Mouse (Mus musculus) embryonic facial prominence, embryonic 13.5 days (tissue): ENCODE measurements around the gene Pygo2. TPM values are rescaled to one million over a fixed set of nuclear protein-coding genes. Genes with fewer than 3 reads are reported as not detected.

ENCODE experiments used
- ATAC-seq: fragments of 200-750 bp; cut with Nextera tagmentation; 2 replicates; pipeline ENCODE4 v1.8.0; 2017; ENCODE audit warnings: low read depth; ENCODE audit not compliant: insufficient number of reproducible peaks, insufficient read depth, low FRiP score, low TSS enrichment
- H3K27ac ChIP-seq: fragments of 300-500 bp; sonication (generic); 2 replicates; pipeline ENCODE4 v1.5.1; 2015; ENCODE audit warnings: moderate library complexity, mild to moderate bottlenecking, inconsistent platforms
- H3K27me3 ChIP-seq: fragments of 300-500 bp; sonication (generic); 2 replicates; pipeline ENCODE4 v1.6.1; 2015; ENCODE audit warnings: mild to moderate bottlenecking, inconsistent platforms
- H3K36me3 ChIP-seq: fragments of 300-500 bp; sonication (generic); 2 replicates; pipeline ENCODE4 v1.6.1; 2015; ENCODE audit warnings: mild to moderate bottlenecking, inconsistent platforms
- H3K4me1 ChIP-seq: fragments of 300-500 bp; sonication (generic); 2 replicates; pipeline ENCODE4 v1.6.1; 2015; ENCODE audit warnings: inconsistent platforms
- H3K4me2 ChIP-seq: fragments of 300-500 bp; sonication (generic); 2 replicates; pipeline ENCODE4 v1.6.1; 2015; ENCODE audit warnings: moderate library complexity, mild to moderate bottlenecking, inconsistent platforms
- H3K4me3 ChIP-seq: fragments of 300-500 bp; sonication (generic); 2 replicates; pipeline ENCODE4 v1.5.1; 2015; ENCODE audit warnings: mild to moderate bottlenecking, inconsistent platforms
- H3K9ac ChIP-seq: fragments of 300-500 bp; sonication (generic); 2 replicates; pipeline ENCODE4 v1.6.1; 2015; ENCODE audit warnings: mild to moderate bottlenecking, inconsistent platforms
- H3K9me3 ChIP-seq: fragments of 300-500 bp; sonication (generic); 2 replicates; pipeline ENCODE4 v1.6.1; 2016; ENCODE audit warnings: inconsistent platforms
- WGBS: fragments of 180-500 bp; shearing (Covaris S2); methylation state at CpG from one replicate; pipeline ENCODE4 v1.1.7; 2015; ENCODE audit warnings: mixed read lengths; 5-methylcytosine and 5-hydroxymethylcytosine counted together
- polyA plus RNA-seq: library from polyadenylated mRNA; unstranded; fragments of >200 nt; fragmentation: Nextera tagmentation; extraction: Ambion mirVana; gene quantifications from 2 replicates; pipeline ENCODE4 v1.2.1, GENCODE M21; 2015

The Pygo2 gene
- polyA plus RNA-seq, result 47.8 and 50.5 TPM in 2 replicates

DNA sequence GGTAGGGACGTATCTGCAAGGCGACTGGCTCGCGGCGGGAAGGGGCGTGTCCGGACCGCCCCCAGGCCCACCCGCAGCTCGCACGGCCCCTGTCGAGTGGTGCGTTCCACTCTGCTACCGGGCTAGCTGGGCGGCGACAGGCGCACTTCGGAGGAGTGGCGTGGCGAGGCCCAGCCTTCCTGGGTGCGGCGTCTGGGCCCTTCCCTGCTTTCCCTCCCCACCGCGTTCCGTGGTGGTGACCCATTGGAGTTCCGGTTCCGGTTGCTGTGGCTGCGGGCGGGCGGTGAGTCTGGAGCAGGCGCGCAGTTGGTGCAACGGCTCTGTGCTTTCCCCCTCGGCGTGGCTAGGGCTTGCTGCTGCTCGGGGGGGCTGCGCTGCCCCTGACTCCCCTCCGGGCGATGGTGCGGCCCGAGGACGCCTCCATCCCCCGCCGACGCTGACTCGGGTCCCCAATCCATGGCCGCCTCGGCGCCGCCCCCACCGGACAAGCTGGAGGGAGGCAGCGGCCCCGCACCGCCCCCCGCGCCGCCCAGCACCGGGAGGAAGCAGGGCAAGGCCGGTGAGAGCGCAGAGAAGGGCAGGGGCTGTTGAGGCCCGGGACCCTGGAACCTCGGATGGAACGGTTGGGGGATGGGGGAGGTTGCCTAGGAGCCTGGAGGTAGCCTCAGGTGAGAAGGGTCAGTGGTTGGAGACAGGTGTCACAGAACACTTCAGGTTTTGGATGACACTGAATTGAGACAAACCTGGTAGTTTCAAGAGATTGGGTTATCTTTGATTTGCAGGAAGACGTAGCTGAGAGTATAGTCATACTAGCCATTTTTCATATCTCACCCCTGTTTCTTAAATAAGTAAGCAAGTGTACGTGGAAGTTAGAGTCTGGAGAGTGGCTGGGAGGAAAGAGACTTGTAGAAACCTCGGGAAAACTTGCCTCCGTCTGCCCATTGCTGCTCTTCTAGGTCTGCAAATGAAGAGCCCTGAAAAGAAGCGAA is at the start of gene Pygo2:
Gene Pygo2, plus strand, starts transcription at position 44 of the 989 bp plus-strand sequence.
- peak; percentile 95 for ATAC-seq
- no peaks in the 10 kb centered on the region for H3K27me3 ChIP-seq
- H3K9me3 ChIP-seq, result no peaks in the 10 kb centered on the region
- H3K4me3 ChIP-seq, result peak within 1 kb of the TSS; percentile 99
- H3K4me1 ChIP-seq, result peaks cover 23% of the 10 kb centered on the region
- H3K9ac ChIP-seq, result peak within 1 kb of the TSS; percentile 98
- H3K27ac ChIP-seq, result peak within 1 kb of the TSS; percentile 95
- H3K4me2 ChIP-seq, result peak within 1 kb of the TSS; percentile 76
- H3K36me3 ChIP-seq, result peaks cover 62% of the 10 kb centered on the region
- WGBS, result 2% methylated on average over 68 of the region's 68 CpGs

DNA sequence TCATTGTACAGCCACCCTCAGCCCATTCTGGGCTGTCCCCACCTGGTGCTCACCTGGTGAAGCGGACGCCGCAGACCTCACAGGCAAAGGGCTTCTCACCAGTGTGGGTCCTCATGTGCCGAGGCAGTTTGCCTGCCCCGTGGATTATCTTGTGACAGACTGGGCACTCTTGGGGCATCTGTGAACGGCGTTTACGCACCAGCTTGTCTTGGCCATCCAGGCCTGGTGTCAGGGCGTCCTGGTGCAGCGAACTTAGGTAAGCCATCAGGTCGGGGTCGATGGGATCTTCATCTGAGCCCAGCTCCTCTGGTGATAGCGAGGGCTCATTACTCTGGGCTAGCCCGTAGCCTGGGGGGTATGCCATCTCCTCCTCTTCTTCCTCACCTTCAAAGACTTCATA is 49.7 kb upstream of the Pygo2 start:
- peaks cover 26% of the 10 kb centered on the region for H3K4me1 ChIP-seq
- no peak overlapping the region for H3K9ac ChIP-seq
- no peaks in the 10 kb centered on the region for H3K27me3 ChIP-seq
- ATAC-seq, result no peak
- no peaks in the 10 kb centered on the region for H3K9me3 ChIP-seq
- H3K27ac ChIP-seq, result no peak overlapping the region
- H3K36me3 ChIP-seq, result peaks cover 5% of the 10 kb centered on the region; the same call in 1 of the 2 replicates
- 91% methylated on average over 14 of the region's 14 CpGs for WGBS
- H3K4me2 ChIP-seq, result no peak overlapping the region
- H3K4me3 ChIP-seq, result no peak overlapping the region

DNA sequence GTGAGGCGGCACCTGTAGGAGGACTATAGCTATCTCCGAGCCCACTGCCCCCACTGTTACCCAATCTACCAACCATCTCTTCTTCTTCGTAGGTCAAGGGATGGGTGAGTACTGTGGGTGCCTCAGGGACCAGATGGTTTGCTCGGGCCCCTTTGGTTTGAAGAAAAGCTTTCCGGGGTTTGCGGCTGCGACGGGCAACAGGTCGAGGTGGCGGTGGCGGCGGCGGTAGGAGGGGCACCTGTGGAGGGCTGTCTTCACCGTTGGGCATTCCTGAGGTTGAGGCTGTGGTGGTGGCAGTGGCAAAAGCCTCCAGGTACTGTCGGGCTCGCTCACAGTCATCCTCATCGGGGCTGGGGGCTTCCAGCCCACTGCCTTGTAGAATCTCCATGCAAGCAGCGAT is 49.3 kb upstream of the Pygo2 start:
- Histone ChIP-seq H3K27me3 (no peaks in the 10 kb centered on the region), H3K4me3 (no peak overlapping the region), H3K4me2 (no peak overlapping the region), H3K27ac (no peak overlapping the region), H3K9me3 (no peaks in the 10 kb centered on the region), H3K36me3 (peaks cover 5% of the 10 kb centered on the region; the same call in 1 of the 2 replicates), H3K9ac (no peak overlapping the region), H3K4me1 (peaks cover 30% of the 10 kb centered on the region)
- WGBS, result 90% methylated on average over 18 of the region's 18 CpGs
- no peak for ATAC-seq

DNA sequence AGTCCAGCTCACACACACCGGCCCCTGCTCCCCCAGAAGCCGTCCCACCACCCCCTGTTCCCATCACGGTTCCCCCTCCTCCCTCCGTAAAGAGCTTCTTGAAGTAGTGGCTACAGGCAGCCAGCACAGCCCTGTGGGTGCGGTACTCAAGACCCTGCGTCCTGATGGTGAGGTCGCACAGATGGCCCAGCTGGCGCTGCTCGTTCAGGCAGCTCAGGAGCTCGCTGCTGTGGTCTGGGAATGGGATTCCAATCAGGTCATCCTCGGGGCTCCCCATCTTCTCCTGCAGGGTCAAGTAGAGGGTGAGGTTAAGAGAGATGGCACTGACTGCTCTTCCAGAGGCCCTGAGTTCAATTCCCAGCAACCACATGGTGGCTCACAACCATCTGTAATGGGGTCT is 48.8 kb upstream of the Pygo2 start:
- Histone ChIP-seq H3K4me1 (peaks cover 31% of the 10 kb centered on the region), H3K4me3 (no peak overlapping the region), H3K27me3 (no peaks in the 10 kb centered on the region), H3K4me2 (no peak overlapping the region), H3K36me3 (peaks cover 5% of the 10 kb centered on the region; the same call in 1 of the 2 replicates), H3K9me3 (no peaks in the 10 kb centered on the region), H3K27ac (no peak overlapping the region), H3K9ac (no peak overlapping the region)
- ATAC-seq, result no peak
- WGBS, result 84% methylated on average over 11 of the region's 11 CpGs

DNA sequence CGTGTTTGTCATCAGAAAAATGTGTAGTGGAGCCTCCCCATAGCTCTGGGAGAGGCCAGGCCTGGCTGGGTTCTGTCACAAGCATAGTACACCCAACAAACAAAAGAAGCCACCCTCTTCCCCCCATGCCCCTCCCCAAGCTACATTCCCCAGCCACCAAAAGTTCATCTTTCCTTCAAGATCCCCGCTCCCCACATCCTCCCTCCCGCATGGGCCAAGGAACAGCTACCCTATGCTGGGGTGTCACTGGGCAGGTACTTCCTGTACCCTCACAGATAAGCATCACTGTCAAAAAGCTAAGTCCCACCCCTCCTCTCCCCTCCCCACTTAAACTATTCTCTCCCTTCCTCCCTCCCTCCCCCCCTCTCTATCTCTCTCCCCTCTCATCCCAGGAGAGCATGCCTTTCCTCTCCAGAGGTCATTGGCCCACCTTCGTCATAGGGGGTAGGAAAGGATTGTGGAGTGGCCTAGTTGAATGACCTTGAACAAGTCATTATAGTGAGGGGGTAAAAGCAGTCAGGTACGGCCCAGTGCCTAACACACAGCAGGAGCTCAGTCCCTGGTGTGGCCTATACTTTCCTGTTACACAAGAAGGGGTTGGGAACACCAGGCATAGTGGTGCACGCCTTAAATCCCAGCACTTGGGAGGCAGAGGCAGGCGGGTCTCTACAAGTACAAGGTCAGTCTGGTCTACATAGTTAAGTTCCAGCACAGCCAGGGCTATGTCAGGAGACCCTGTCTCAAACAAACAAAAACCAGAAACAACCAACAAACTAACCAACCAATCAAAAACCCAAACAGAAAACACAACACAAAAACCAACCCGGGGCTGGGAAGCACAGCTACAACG is 47.8 kb upstream of the Pygo2 start:
- no peaks in the 10 kb centered on the region for H3K27me3 ChIP-seq
- no peak overlapping the region for H3K4me3 ChIP-seq
- no peak overlapping the region for H3K9ac ChIP-seq
- H3K27ac ChIP-seq, result no peak overlapping the region
- H3K36me3 ChIP-seq, result peaks cover 5% of the 10 kb centered on the region; the same call in 1 of the 2 replicates
- peaks cover 40% of the 10 kb centered on the region for H3K4me1 ChIP-seq
- WGBS, result 86% methylated on average over 9 of the region's 9 CpGs
- no peak overlapping the region for H3K4me2 ChIP-seq
- ATAC-seq, result no peak
- H3K9me3 ChIP-seq, result no peaks in the 10 kb centered on the region

DNA sequence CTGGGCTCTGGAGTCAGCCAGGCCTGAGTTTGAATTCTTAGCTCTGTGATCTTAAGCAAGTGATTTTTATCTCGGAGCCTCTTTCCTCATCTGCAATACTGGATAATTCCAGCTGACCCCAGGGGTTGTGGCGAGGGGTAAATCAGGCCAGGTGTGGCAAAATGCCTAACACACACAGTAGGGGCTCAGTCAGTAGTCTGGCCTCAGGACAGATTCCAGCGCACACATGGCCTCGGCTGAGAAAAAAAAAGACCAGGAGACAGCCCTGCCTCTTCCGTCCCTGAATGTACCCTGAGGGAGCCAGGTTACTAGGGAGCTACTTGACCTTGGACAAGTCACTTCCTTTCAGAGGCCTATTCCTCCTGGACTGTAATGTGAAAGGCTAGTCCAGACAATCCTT is 47.1 kb upstream of the Pygo2 start:
- peaks cover 5% of the 10 kb centered on the region; the same call in 1 of the 2 replicates for H3K36me3 ChIP-seq
- H3K4me2 ChIP-seq, result no peak overlapping the region
- H3K27me3 ChIP-seq, result no peaks in the 10 kb centered on the region
- H3K27ac ChIP-seq, result no peak overlapping the region
- WGBS, result 59% methylated on average over 5 of the region's 5 CpGs
- H3K9ac ChIP-seq, result no peak overlapping the region
- H3K9me3 ChIP-seq, result no peaks in the 10 kb centered on the region
- no peak for ATAC-seq
- no peak overlapping the region for H3K4me3 ChIP-seq
- peaks cover 44% of the 10 kb centered on the region for H3K4me1 ChIP-seq

DNA sequence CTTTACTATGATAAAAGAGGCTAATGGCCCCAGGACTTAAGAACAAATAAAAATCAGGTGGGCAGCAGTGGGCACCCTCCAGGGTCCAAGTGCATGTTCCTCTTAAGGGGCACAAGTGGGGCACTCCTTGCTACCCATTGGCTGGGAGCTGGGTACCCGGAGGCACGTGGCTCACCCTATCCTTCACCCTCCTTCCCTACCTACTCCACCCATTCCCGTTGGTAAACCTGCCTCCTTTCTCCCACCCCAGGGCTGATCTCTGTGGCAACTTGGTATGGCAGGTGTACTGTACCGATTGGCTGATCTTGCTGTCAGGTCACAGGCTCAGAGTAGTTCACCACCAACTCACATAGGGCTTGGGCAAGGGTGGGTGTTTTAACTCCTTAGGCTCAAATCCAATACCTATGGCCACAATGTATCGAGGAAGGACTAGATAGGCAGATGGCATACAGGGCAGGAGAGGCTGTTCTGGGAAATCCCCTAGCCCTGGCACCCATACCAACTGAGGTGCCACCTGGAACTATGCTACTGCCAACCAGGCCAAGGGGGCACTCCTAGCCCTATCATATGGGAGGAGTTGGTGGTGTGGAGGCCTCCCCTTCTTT is 46.3 kb upstream of the Pygo2 start:
- H3K27me3 ChIP-seq, result no peaks in the 10 kb centered on the region
- H3K9ac ChIP-seq, result no peak overlapping the region
- no peak overlapping the region for H3K4me2 ChIP-seq
- ATAC-seq, result no peak
- H3K36me3 ChIP-seq, result peaks cover 5% of the 10 kb centered on the region; the same call in 1 of the 2 replicates
- no peak overlapping the region for H3K4me3 ChIP-seq
- peaks cover 40% of the 10 kb centered on the region for H3K4me1 ChIP-seq
- WGBS, result 77% methylated on average over 5 of the region's 5 CpGs
- H3K9me3 ChIP-seq, result no peaks in the 10 kb centered on the region
- H3K27ac ChIP-seq, result no peak overlapping the region

DNA sequence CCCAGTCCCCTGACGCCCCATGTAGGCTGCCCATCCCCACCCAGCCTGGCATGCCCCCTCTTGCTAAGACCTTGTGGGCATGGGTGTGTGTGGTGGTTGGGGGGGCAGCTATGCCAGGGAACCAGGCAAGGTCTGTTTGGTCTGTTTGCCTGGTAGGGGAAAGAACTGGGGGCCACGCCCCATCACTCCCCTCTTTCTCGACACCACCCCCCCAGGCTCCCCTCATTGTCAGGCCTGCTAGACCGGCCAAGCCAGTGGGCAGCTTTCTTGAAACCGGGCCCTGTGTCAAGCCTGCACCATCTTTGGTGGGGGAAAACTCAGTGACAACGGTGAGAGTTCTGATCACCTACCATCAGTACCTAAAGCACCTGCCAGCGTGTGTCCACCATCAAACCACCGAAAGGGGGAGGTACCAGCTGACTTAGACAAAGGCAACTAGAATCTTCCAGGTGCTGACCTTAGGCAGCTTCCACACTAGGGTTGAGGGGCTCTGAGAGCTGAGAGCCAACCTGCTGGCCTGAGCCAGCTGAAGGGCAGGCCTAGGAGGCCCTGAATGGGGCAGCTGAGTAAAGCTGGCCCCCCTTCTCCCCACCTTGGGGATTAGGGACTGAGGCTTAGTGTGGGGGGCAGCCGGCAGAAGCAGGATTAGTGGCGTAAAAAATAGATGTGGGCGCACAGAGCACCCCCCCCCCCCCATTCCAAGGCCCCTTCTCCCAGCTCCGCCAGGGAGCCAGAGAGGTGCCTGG is 45.5 kb upstream of the Pygo2 start:
- Histone ChIP-seq H3K4me3 (no peak overlapping the region), H3K27me3 (no peaks in the 10 kb centered on the region), H3K9ac (0 out of 2 replicates have a peak overlapping the region, but pooled peaks have one; percentile 27), H3K4me2 (peak overlapping the region; percentile 9; the same call in 1 of the 2 replicates), H3K36me3 (peaks cover 5% of the 10 kb centered on the region; the same call in 1 of the 2 replicates), H3K9me3 (no peaks in the 10 kb centered on the region), H3K27ac (peak overlapping the region; percentile 57), H3K4me1 (peaks cover 34% of the 10 kb centered on the region)
- 56% methylated on average over 10 of the region's 12 CpGs for WGBS
- ATAC-seq, result no peak

DNA sequence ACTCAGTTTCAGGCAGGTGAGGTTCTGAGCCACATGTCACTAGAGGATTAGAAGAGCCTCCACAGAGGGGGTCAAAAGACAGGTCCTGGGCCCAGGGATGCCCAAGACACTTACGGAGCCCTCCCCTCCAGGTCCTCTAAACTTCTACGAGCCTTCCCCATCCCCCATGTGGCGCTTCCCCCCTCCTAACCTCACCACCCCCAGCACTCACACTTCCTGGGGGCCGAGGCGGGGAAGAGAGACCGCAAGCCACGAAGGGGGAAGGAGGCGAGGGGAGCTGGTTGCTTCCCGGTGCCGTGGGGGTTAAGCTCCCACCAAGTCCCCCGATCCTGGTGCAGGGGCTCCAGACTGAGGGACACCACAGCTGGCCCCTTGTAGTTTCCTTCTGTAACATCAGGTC is 44.6 kb upstream of the Pygo2 start:
- peaks cover 38% of the 10 kb centered on the region for H3K4me1 ChIP-seq
- 29% methylated on average over 11 of the region's 11 CpGs for WGBS
- peaks cover 5% of the 10 kb centered on the region; the same call in 1 of the 2 replicates for H3K36me3 ChIP-seq
- H3K27me3 ChIP-seq, result peaks cover 2% of the 10 kb centered on the region; the same call in 1 of the 2 replicates
- no peak overlapping the region for H3K9ac ChIP-seq
- ATAC-seq, result no peak
- no peak overlapping the region for H3K27ac ChIP-seq
- H3K4me2 ChIP-seq, result peak overlapping the region; percentile 7; the same call in 1 of the 2 replicates
- no peaks in the 10 kb centered on the region for H3K9me3 ChIP-seq
- no peak overlapping the region for H3K4me3 ChIP-seq
